Mouse (Mus musculus): ENCODE data around the gene Grb7.

DNA sequence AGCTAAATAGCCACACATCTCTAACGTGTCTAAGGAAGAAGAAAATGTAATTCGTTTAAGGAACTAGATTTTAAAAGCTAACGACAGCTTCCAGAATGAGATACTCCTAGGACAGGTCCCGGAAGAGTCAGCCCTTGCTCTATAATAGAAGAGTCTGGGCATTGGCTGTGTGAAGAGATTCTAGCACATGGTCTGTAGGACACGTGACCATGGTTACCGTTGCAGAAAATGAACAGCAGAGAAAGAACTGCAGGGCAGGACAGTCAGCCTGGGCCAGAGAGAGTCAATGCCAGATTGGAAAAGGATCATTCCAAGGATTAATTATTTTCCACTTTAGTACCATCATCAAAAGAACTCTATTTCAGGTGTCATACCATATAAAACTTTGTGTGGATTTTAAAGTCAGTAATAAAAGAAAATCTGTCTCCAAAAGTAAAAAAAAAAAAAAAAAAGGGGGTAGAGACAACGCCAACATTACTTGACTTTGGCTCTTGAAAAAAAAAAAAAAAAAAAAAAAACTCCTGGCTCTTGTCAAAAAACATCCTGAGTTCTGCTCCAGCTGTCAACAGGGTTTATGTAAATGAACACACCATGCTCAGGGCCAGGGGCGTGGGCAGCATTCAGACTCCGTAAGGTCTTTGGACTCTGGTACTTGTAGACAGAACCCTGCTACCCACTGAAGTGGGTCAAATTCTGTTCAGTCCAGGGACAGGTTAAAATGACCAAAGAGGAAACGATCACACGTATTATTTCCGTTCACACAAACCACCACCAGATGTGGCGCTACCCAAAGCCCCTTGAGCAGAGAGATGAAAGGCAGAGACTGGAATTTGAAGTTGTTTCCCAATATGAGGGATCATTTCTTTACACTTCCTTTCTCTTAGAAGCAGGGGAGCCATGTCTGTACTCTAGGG, 33.1 kb downstream of the Grb7 start:
- TF ChIP-seq CTCF (IDR thresholded peaks at IDR 0.05; ENCODE audit: control insufficient read depth, insufficient read depth, insufficient replicate concordance, low read depth, low read length) (no peak), POLR2A (IDR thresholded peaks at IDR 0.05; ENCODE audit: control insufficient read depth, low read depth, low read length) (no peak)
